Mouse (Mus musculus) brain, embryonic 14.5 days (tissue): ENCODE measurements around the gene Cdk17. TPM values are rescaled to one million over a fixed set of nuclear protein-coding genes. Genes with fewer than 3 reads are reported as not detected.

Source experiments
- DNase-seq: peaks from one replicate; pipeline ENCODE4 v3.0.0-alpha.2; 2011; ENCODE audit warnings: low read depth
- CTCF ChIP-seq: fragments of 200-500 bp; IDR thresholded peaks from 2 replicates; pipeline ENCODE4 v1.5.1; 2012; ENCODE audit warnings: inconsistent platforms, mild to moderate bottlenecking, moderate library complexity, borderline replicate concordance; ENCODE audit not compliant: insufficient read depth, insufficient read length; ENCODE audit errors: extremely low read depth
- POLR2A ChIP-seq: fragments of 200-500 bp; IDR thresholded peaks from 2 replicates; pipeline ENCODE4 v1.6.1; 2012; ENCODE audit warnings: mild to moderate bottlenecking, inconsistent platforms, borderline replicate concordance; ENCODE audit not compliant: poor library complexity, insufficient read depth, insufficient read length, severe bottlenecking; ENCODE audit errors: extremely low read depth
- polyA plus RNA-seq: library from polyadenylated mRNA; depleted of rRNA; stranded (reverse); fragments of >200 nt; gene quantifications from 2 replicates; pipeline ENCODE4 v1.2.3, GENCODE M21; 2012

The Cdk17 gene
- polyA plus RNA-seq, 1 experiment: 70.5 TPM

DNA sequence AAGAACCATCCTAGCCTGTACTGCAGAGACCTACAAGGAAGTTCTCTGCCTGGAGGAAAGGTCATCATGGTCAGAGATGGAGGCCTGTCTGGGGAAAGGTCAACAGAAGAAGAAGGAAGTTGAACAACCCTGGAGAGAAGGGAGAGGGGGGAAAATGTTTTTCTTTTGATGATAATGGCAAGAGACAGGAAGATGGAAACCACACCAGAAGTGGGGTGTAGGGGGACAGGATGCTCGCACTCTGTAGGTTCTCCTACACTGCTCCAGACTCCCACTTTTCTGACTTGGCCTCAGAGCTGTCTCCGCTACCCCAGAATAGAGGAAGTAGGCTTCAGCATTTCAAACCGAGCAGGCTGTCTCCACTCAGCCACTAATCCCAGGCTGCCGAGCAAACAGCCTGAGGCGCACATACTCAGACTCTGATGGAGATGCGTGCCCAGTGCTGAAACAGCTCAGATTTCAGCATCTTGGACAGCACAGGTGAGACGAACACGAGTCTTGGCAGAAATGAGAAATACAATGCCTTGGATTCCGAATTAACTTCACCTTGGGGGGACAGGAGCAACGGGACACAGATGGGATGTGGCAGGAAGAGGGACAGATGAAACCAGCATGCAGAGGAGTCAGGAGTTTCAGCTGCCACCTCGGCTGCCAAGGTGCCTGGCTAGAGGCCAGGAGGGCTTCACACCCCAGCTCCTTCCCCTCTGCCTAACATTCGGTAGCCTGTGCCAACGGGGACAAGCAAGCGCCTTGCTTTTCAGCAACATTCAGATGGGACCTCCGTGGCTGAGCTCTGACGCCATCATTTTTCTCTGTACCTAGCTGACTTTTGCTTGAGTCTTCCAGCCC is 100.7 kb downstream of the Cdk17 start:
- TF ChIP-seq POLR2A (no peak), CTCF (no peak)
- DNase-seq: peak; percentile 96

GRCm38 (mm10) chr10:93261981-93262499 is 101.4 kb downstream of the Cdk17 start:
- TF ChIP-seq CTCF (no peak), POLR2A (no peak)
- peak; percentile 70 for DNase-seq

DNA sequence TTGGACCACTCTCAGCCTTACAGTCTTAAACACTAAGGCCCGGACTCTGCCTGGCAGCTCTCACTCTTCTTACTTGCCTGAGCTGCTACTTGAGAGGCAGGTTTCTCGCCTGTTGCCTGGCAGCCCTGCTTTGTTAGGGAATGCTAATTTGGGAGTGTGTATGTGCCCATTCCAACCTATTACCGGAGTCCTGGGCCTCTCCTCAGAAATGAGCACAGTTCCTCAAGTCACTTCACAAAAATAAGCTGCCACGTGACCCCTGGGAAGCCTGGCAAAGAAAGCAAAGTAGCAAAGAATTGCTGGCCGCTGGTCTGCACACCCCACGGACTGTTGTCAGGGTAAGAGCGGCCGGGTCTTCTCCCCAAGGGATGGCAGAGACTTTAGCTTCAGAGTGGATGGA is 102.8 kb downstream of the Cdk17 start:
- no peak for TF ChIP-seq POLR2A
- TF ChIP-seq CTCF: no peak
- DNase-seq: peak; percentile 93

DNA sequence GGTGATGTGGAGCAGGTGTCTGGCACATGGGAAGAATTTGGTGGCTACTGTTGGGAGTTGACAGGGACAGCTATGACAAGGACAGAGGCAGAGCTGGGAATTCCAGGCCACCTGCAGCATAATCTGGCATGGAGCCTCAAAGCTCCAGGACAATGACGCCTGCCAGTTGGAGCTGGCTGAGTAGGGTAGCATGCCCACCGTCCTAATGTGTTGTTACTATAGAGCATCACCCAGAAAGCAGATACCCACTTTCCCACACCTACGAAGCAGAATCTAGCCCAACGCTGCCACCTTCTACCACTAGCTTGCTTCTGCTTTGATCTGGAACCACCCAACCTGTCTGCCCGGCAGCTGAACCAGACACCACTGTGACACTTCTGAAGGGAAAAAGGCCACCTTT is 103.3 kb downstream of the Cdk17 start:
- peak; percentile 45 for DNase-seq
- TF ChIP-seq CTCF: no peak
- TF ChIP-seq POLR2A: no peak

GRCm38 (mm10) chr10:93265833-93266232 is 105.2 kb downstream of the Cdk17 start:
- DNase-seq: no peak
- TF ChIP-seq CTCF (no peak), POLR2A (no peak)

DNA sequence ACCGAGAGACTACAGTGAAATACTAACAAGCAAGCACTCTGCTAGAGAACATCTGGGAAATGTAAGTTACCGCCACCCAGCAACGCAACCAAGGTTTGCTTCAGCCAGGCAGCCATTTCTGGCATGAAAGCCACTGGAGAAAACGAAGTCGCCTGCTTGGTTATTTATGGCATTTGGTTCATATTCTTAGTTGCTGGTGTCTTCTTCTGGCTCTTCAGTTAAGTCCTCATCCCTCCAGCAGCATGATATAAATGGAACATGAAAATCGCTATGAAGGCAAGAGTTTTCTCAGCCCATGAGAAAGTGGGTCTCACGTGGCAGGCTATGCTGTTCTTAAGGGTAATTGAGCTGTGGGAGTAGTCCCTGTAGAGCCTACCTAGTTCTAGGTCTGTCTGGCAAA is 105.8 kb downstream of the Cdk17 start:
- TF ChIP-seq CTCF (no peak), POLR2A (no peak)
- no peak for DNase-seq

GRCm38 (mm10) chr10:93267509-93267908 is 106.8 kb downstream of the Cdk17 start:
- no peak for TF ChIP-seq CTCF
- no peak for TF ChIP-seq POLR2A
- no peak for DNase-seq

GRCm38 (mm10) chr10:93268339-93268738 is 107.7 kb downstream of the Cdk17 start:
- DNase-seq: no peak
- TF ChIP-seq CTCF: no peak
- TF ChIP-seq POLR2A: no peak

GRCm38 (mm10) chr10:93269744-93270143 is 109.1 kb downstream of the Cdk17 start:
- no peak for DNase-seq
- TF ChIP-seq CTCF (no peak), POLR2A (no peak)

DNA sequence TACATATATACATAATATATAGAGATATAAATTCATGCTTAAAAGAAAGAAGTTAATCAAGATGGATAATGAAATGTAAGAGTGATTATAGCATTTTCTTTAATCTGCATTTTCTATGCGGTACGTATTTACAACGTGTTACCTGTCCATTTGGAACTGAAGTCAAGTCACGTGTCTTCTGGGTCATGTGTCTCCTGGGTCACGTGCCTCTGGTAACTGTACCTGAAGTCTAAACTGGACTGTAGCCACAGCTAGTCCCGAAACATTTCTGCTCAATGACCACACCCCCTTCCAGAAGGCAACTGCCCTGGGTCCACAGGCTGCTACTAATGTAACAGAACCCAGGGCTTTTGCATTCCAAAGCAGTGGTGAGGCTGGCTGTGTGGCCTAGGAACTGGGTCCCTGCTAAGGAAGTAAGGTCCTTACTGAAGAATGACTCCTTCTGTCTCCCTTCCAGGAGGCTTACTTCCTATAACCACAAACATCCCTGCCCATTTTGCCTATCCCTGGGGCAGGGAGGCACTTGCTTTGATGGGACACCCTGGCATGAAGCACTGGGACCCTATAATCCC is 110.3 kb downstream of the Cdk17 start:
- no peak for TF ChIP-seq CTCF
- TF ChIP-seq POLR2A: no peak
- no peak for DNase-seq

DNA sequence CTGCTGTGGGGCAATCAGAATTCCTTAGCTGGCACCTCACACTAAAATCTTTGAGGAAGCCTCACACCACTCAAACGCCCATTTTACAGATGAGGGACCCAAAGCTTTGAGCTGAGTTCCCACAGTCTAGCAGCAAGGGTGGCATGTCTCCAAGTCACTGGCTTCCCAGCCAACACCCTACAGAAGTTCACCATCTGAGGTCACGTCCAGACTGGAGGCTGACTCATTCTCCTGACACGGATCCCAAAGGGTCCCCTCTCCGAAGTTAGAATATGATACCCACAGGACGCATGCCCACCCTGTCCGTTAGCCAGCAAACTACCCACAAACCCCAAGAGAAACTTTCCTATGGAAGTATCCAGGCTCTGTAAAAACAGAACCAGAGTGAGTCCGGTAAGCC is 111.2 kb downstream of the Cdk17 start:
- TF ChIP-seq POLR2A (no peak), CTCF (no peak)
- DNase-seq: no peak
